Mouse (Mus musculus) 416B (cell line): Measurements from ENCODE around the gene Zfp273.
"Not testable (repeated sequence)": the region's sequence is repeated elsewhere in the genome, so short reads cannot be mapped to it uniquely, and the experiment has no call there.

Experiments used
- DNase-seq: peaks from one replicate; pipeline ENCODE4 v3.0.0; 2011; ENCODE audit warnings: low read depth

Zfp273 gene

DNA sequence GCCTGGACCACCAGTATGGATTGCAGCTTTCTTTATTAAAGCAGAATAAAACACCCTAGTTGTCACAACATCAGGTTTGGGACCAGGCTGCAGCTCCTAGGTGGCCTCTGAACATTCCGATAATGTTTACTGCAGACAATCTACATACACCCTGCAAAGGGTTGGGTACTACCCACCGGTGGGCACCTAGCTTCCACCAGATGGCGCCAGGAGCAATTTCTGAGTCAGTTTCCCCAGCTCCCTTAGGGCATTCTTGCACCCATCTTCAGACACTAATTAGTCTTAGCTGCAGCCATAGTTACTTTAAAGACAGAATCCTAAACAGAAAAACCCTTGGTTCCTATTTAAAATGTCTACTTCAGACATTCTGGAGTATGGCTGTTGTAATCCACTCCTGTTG lies 54.4 kb downstream of the Zfp273 start:
- DNase-seq, result peak; percentile 51

- not testable (repeated sequence) for DNase-seq
Measured at GRCm38 (mm10) chr13:67876049-67876698, 62.6 kb downstream of the Zfp273 start.
